Mouse (Mus musculus) liver, embryonic 15.5 days (tissue): ENCODE results near the gene Olfr487. TPM values are rescaled to one million over a fixed set of nuclear protein-coding genes. Genes with fewer than 3 reads are reported as not detected.
"Not testable (repeated sequence)": the region's sequence is repeated elsewhere in the genome, so short reads cannot be mapped to it uniquely, and the experiment has no call there.

Experiments used
- ATAC-seq: fragments of 200-750 bp; cut with Nextera tagmentation; 2 replicates; pipeline ENCODE4 v1.8.0; 2017; ENCODE audit warnings: moderate number of reproducible peaks, mild to moderate bottlenecking, moderate library complexity; ENCODE audit not compliant: insufficient read depth
- H3K27ac ChIP-seq: fragments of 300-500 bp; sonication (generic); replicated peaks from 2 replicates; pipeline ENCODE4 v1.5.1; 2015; ENCODE audit warnings: mild to moderate bottlenecking, inconsistent platforms
- H3K27me3 ChIP-seq: fragments of 300-500 bp; sonication (generic); 2 replicates; pipeline ENCODE4 v1.6.1; 2015; ENCODE audit warnings: mild to moderate bottlenecking, inconsistent platforms
- H3K36me3 ChIP-seq: fragments of 300-500 bp; sonication (generic); replicated peaks from 2 replicates; pipeline ENCODE4 v1.6.1; 2015; ENCODE audit warnings: moderate library complexity, mild to moderate bottlenecking, inconsistent platforms
- H3K4me1 ChIP-seq: fragments of 300-500 bp; sonication (generic); replicated peaks from 2 replicates; pipeline ENCODE4 v1.6.1; 2015; ENCODE audit warnings: inconsistent platforms
- H3K4me2 ChIP-seq: fragments of 300-500 bp; sonication (generic); 2 replicates; pipeline ENCODE4 v1.6.1; 2015; ENCODE audit warnings: moderate library complexity, mild to moderate bottlenecking, inconsistent platforms
- H3K4me3 ChIP-seq: fragments of 300-500 bp; sonication (generic); replicated peaks from 2 replicates; pipeline ENCODE4 v1.5.1; 2015; ENCODE audit warnings: mild to moderate bottlenecking, inconsistent platforms
- H3K9ac ChIP-seq: fragments of 300-500 bp; sonication (generic); 2 replicates; pipeline ENCODE4 v1.6.1; 2015; ENCODE audit warnings: moderate library complexity, mild to moderate bottlenecking, inconsistent platforms
- H3K9me3 ChIP-seq: fragments of 300-500 bp; sonication (generic); replicated peaks from 2 replicates; pipeline ENCODE4 v1.6.1; 2016; ENCODE audit warnings: inconsistent platforms
- WGBS: fragments of 180-500 bp; shearing (Covaris S2); methylation state at CpG from one replicate; pipeline ENCODE4 v1.1.7; 2015; ENCODE audit warnings: mixed read lengths; ENCODE audit not compliant: insufficient replicate concordance; 5-methylcytosine and 5-hydroxymethylcytosine counted together
- polyA plus RNA-seq: library from polyadenylated mRNA; unstranded; fragments of >200 nt; fragmentation: Nextera tagmentation; extraction: Ambion mirVana; gene quantifications from 2 replicates; pipeline ENCODE4 v1.2.1, GENCODE M21; 2015

The Olfr487 gene
- polyA plus RNA-seq: not detected in 2 replicates

GRCm38 (mm10) chr7:108214536-108214935 lies at the start of gene Olfr487:
Olfr487 (minus strand) TSS chr7:108214636.
- H3K9ac ChIP-seq, H3K27me3 ChIP-seq, H3K4me2 ChIP-seq, ATAC-seq, H3K4me1 ChIP-seq, H3K9me3 ChIP-seq, H3K36me3 ChIP-seq, H3K27ac ChIP-seq, H3K4me3 ChIP-seq: not testable (repeated sequence)

- Histone ChIP-seq H3K27ac (no peak within 1 kb of the TSS), H3K4me1 (no peaks in the 10 kb centered on the region), H3K36me3 (no peaks in the 10 kb centered on the region), H3K9me3 (0 out of 2 replicates have a peak, but pooled peaks cover 4% of the 10 kb centered on the region), H3K27me3 (no peaks in the 10 kb centered on the region), H3K4me2 (no peak within 1 kb of the TSS), H3K4me3 (no peak within 1 kb of the TSS), H3K9ac (no peak within 1 kb of the TSS)
- no peak for ATAC-seq
Observed at GRCm38 (mm10) chr7:108258247-108258646, 43.8 kb upstream of the Olfr487 start, which contains the start of gene Olfr488. Olfr488 (minus strand) TSS chr7:108258347.

- H3K4me2 ChIP-seq: no peak overlapping the region
- no peak overlapping the region for H3K9ac ChIP-seq
- WGBS: 62% methylated on average over 3 of the region's 3 CpGs
- no peak overlapping the region for H3K4me3 ChIP-seq
- no peaks in the 10 kb centered on the region for H3K36me3 ChIP-seq
- H3K27ac ChIP-seq: no peak overlapping the region
- H3K4me1 ChIP-seq: no peaks in the 10 kb centered on the region
- ATAC-seq: no peak
- no peaks in the 10 kb centered on the region for H3K9me3 ChIP-seq
- H3K27me3 ChIP-seq: no peaks in the 10 kb centered on the region
Observed at GRCm38 (mm10) chr7:108233551-108233950, 19.1 kb upstream of the Olfr487 start.

GRCm38 (mm10) chr7:108196938-108197337 lies 17.5 kb downstream of the Olfr487 start:
- WGBS: 60% methylated on average over 6 of the region's 6 CpGs

GRCm38 (mm10) chr7:108196337-108196736 lies 18.1 kb downstream of the Olfr487 start:
- not testable (repeated sequence) for H3K4me3 ChIP-seq, H3K36me3 ChIP-seq, H3K27me3 ChIP-seq, ATAC-seq, H3K4me2 ChIP-seq, H3K9me3 ChIP-seq, H3K4me1 ChIP-seq, H3K27ac ChIP-seq, H3K9ac ChIP-seq
- 42% methylated on average over 3 of the region's 3 CpGs for WGBS

More at GRCm38 (mm10) chr7:108196938-108197337, 17.5 kb downstream of the Olfr487 start:
- no peak overlapping the region for H3K4me2 ChIP-seq
- H3K4me3 ChIP-seq: no peak overlapping the region
- H3K27ac ChIP-seq: no peak overlapping the region
- ATAC-seq: no peak
- H3K27me3 ChIP-seq: no peaks in the 10 kb centered on the region
- no peaks in the 10 kb centered on the region for H3K9me3 ChIP-seq
- no peaks in the 10 kb centered on the region for H3K4me1 ChIP-seq
- no peaks in the 10 kb centered on the region for H3K36me3 ChIP-seq
- no peak overlapping the region for H3K9ac ChIP-seq

GRCm38 (mm10) chr7:108192714-108193113 lies 21.7 kb downstream of the Olfr487 start:
- H3K4me3 ChIP-seq, H3K9ac ChIP-seq, H3K4me1 ChIP-seq, H3K27me3 ChIP-seq, H3K36me3 ChIP-seq, ATAC-seq, H3K4me2 ChIP-seq, H3K27ac ChIP-seq, H3K9me3 ChIP-seq: not testable (repeated sequence)
- WGBS: 40% methylated on average over 1 of the region's 1 CpGs

- H3K9me3 ChIP-seq, H3K4me1 ChIP-seq, ATAC-seq, H3K4me2 ChIP-seq, H3K9ac ChIP-seq, H3K4me3 ChIP-seq, H3K27ac ChIP-seq, H3K27me3 ChIP-seq, H3K36me3 ChIP-seq: not testable (repeated sequence)
- WGBS: 46% methylated on average over 2 of the region's 2 CpGs
Observed at GRCm38 (mm10) chr7:108191196-108191595, 23.2 kb downstream of the Olfr487 start.

GRCm38 (mm10) chr7:108185237-108185636 lies 29.2 kb downstream of the Olfr487 start:
- 81% methylated on average over 2 of the region's 2 CpGs for WGBS
- H3K4me2 ChIP-seq, H3K9ac ChIP-seq, H3K9me3 ChIP-seq, H3K4me1 ChIP-seq, H3K36me3 ChIP-seq, ATAC-seq, H3K27ac ChIP-seq, H3K27me3 ChIP-seq, H3K4me3 ChIP-seq: not testable (repeated sequence)

- WGBS: 68% methylated on average over 3 of the region's 3 CpGs
- ATAC-seq, H3K36me3 ChIP-seq, H3K27me3 ChIP-seq, H3K4me1 ChIP-seq, H3K4me3 ChIP-seq, H3K27ac ChIP-seq, H3K9me3 ChIP-seq, H3K9ac ChIP-seq, H3K4me2 ChIP-seq: not testable (repeated sequence)
Observed at GRCm38 (mm10) chr7:108184401-108184800, 30.0 kb downstream of the Olfr487 start.

- WGBS: 71% methylated on average over 1 of the region's 1 CpGs
- H3K4me2 ChIP-seq, H3K4me3 ChIP-seq, H3K36me3 ChIP-seq, H3K9me3 ChIP-seq, H3K27ac ChIP-seq, H3K9ac ChIP-seq, H3K4me1 ChIP-seq, ATAC-seq, H3K27me3 ChIP-seq: not testable (repeated sequence)
Observed at GRCm38 (mm10) chr7:108172642-108173041, 41.8 kb downstream of the Olfr487 start, which contains the start of gene Olfr486. Olfr486 (minus strand) TSS chr7:108172742.

- Histone ChIP-seq H3K27ac (no peak within 1 kb of the TSS), H3K4me3 (no peak within 1 kb of the TSS), H3K9ac (no peak within 1 kb of the TSS), H3K9me3 (no peaks in the 10 kb centered on the region), H3K27me3 (no peaks in the 10 kb centered on the region), H3K36me3 (no peaks in the 10 kb centered on the region), H3K4me1 (no peaks in the 10 kb centered on the region), H3K4me2 (no peak within 1 kb of the TSS)
- ATAC-seq: no peak
Observed at GRCm38 (mm10) chr7:108159771-108160170, 54.7 kb downstream of the Olfr487 start, which contains the start of gene Olfr485. Olfr485 (minus strand) TSS chr7:108159871.
